Mouse (Mus musculus) kidney, postnatal 0 days (tissue): ENCODE measurements at regions not wholly inside any gene's neighbourhood (a gene's known extent, or its start where the extent isn't known, plus 50 kb on each side); places are given as distances from the start of the nearest gene placed in this dataset.
A peak's percentile ranks its signal among the peaks of the same experiment; 100 is the strongest.

Experiments
- ATAC-seq: fragments of 200-750 bp; cut with Nextera tagmentation; replicated peaks from 2 replicates; pipeline ENCODE4 v1.8.0; 2017; ENCODE audit warnings: low read depth, moderate number of reproducible peaks, moderate TSS enrichment, moderate library complexity; ENCODE audit not compliant: low FRiP score
- DNase-seq: peaks from one replicate; pipeline ENCODE4 v3.0.0-alpha.2; 2016; ENCODE audit warnings: low spot score
- H3K27ac ChIP-seq: fragments of 300-500 bp; sonication (generic); 2 replicates; pipeline ENCODE4 v1.5.1; 2014; ENCODE audit warnings: mild to moderate bottlenecking
- H3K27me3 ChIP-seq: fragments of 300-500 bp; sonication (generic); 2 replicates; pipeline ENCODE4 v1.6.1; 2014; ENCODE audit warnings: low read length, mixed read lengths; ENCODE audit not compliant: insufficient read depth
- H3K36me3 ChIP-seq: fragments of 300-500 bp; sonication (generic); 2 replicates; pipeline ENCODE4 v1.6.1; 2014; ENCODE audit warnings: low read length, mixed read lengths; ENCODE audit not compliant: insufficient read depth
- H3K4me1 ChIP-seq: fragments of 300-500 bp; sonication (generic); replicated peaks from 2 replicates; pipeline ENCODE4 v1.6.1; 2014; ENCODE audit warnings: antibody characterized with exemption, low read length, mixed read lengths; ENCODE audit not compliant: insufficient read depth
- H3K4me2 ChIP-seq: fragments of 300-500 bp; sonication (generic); 2 replicates; pipeline ENCODE4 v1.6.1; 2014; ENCODE audit warnings: mild to moderate bottlenecking, low read length, moderate library complexity, mixed read lengths
- H3K4me3 ChIP-seq: fragments of 300-500 bp; sonication (generic); replicated peaks from 2 replicates; pipeline ENCODE4 v1.5.1; 2014; ENCODE audit warnings: low read depth, low read length
- H3K9ac ChIP-seq: fragments of 300-500 bp; sonication (generic); 2 replicates; pipeline ENCODE4 v1.6.1; 2014; ENCODE audit warnings: low read depth, low read length
- H3K9me3 ChIP-seq: fragments of 300-500 bp; sonication (generic); replicated peaks from 2 replicates; pipeline ENCODE4 v1.6.1; 2016; ENCODE audit warnings: low read length, inconsistent platforms, mixed read lengths
- CTCF ChIP-seq: IDR thresholded peaks from 2 replicates; pipeline ENCODE4 v1.5.1; 2016; ENCODE audit warnings: antibody characterized with exemption, low read depth, mild to moderate bottlenecking, moderate library complexity
- WGBS: fragments of 180-500 bp; shearing (Covaris S2); extraction: QIAGEN DNeasy Blood & Tissue Kit; methylation state at CpG from one replicate; pipeline ENCODE4 v1.1.7; 2014; 5-methylcytosine and 5-hydroxymethylcytosine counted together

GRCm38 (mm10) chr4:34237791-34238190, 187.8 kb upstream of the Spaca1 start:
- Histone ChIP-seq H3K4me1 (peaks cover 4% of the 10 kb centered on the region; the same call in 1 of the 2 replicates), H3K4me2 (no peak overlapping the region), H3K36me3 (no peaks in the 10 kb centered on the region), H3K27me3 (no peaks in the 10 kb centered on the region), H3K27ac (no peak overlapping the region), H3K9me3 (no peaks in the 10 kb centered on the region), H3K9ac (no peak overlapping the region), H3K4me3 (no peak overlapping the region)
- DNase-seq, result no peak
- no peak for TF ChIP-seq CTCF
- WGBS, result 84% methylated on average over 3 of the region's 3 CpGs
- ATAC-seq, result no peak

GRCm38 (mm10) chr4:34239624-34240023, 189.6 kb upstream of the Spaca1 start:
- Histone ChIP-seq H3K27me3 (no peaks in the 10 kb centered on the region), H3K9me3 (no peaks in the 10 kb centered on the region), H3K27ac (no peak overlapping the region), H3K36me3 (no peaks in the 10 kb centered on the region), H3K4me3 (no peak overlapping the region), H3K4me1 (no peaks in the 10 kb centered on the region), H3K9ac (no peak overlapping the region), H3K4me2 (no peak overlapping the region)
- ATAC-seq (no peak), DNase-seq (no peak)
- WGBS, result 59% methylated on average over 3 of the region's 3 CpGs
- no peak for TF ChIP-seq CTCF

- H3K4me1 ChIP-seq, result no peaks in the 10 kb centered on the region
- WGBS, result 46% methylated on average over 7 of the region's 7 CpGs
- no peak overlapping the region for H3K9ac ChIP-seq
- no peak overlapping the region for H3K27ac ChIP-seq
- no peak for ATAC-seq
- no peaks in the 10 kb centered on the region for H3K27me3 ChIP-seq
- TF ChIP-seq CTCF, result no peak
- no peak overlapping the region for H3K4me3 ChIP-seq
- DNase-seq, result peak; percentile 18
- H3K9me3 ChIP-seq, result no peaks in the 10 kb centered on the region
- no peak overlapping the region for H3K4me2 ChIP-seq
- H3K36me3 ChIP-seq, result no peaks in the 10 kb centered on the region
These were observed 191.1 kb upstream of the Spaca1 start for GRCm38 (mm10) chr4:34241060-34241571.

GRCm38 (mm10) chr4:34241673-34242072, 191.7 kb upstream of the Spaca1 start:
- no peak overlapping the region for H3K9ac ChIP-seq
- H3K4me2 ChIP-seq, result no peak overlapping the region
- H3K9me3 ChIP-seq, result no peaks in the 10 kb centered on the region
- H3K27ac ChIP-seq, result no peak overlapping the region
- DNase-seq (no peak), ATAC-seq (no peak)
- no peak for TF ChIP-seq CTCF
- no peaks in the 10 kb centered on the region for H3K36me3 ChIP-seq
- no peak overlapping the region for H3K4me3 ChIP-seq
- no peaks in the 10 kb centered on the region for H3K4me1 ChIP-seq
- H3K27me3 ChIP-seq, result no peaks in the 10 kb centered on the region
- WGBS, result 74% methylated on average over 3 of the region's 3 CpGs

GRCm38 (mm10) chr4:34259444-34259843, 209.5 kb upstream of the Spaca1 start:
- H3K4me2 ChIP-seq, result no peak overlapping the region
- no peak overlapping the region for H3K27ac ChIP-seq
- H3K9ac ChIP-seq, result no peak overlapping the region
- no peak for TF ChIP-seq CTCF
- no peaks in the 10 kb centered on the region for H3K36me3 ChIP-seq
- no peaks in the 10 kb centered on the region for H3K4me1 ChIP-seq
- H3K27me3 ChIP-seq, result no peaks in the 10 kb centered on the region
- no peak for DNase-seq
- no peak overlapping the region for H3K4me3 ChIP-seq
- no peaks in the 10 kb centered on the region for H3K9me3 ChIP-seq
- no peak for ATAC-seq

GRCm38 (mm10) chr4:34260468-34260867, 210.5 kb upstream of the Spaca1 start:
- WGBS, result 90% methylated on average over 4 of the region's 4 CpGs
- Histone ChIP-seq H3K9ac (no peak overlapping the region), H3K27me3 (no peaks in the 10 kb centered on the region), H3K36me3 (no peaks in the 10 kb centered on the region), H3K27ac (no peak overlapping the region), H3K9me3 (no peaks in the 10 kb centered on the region), H3K4me2 (no peak overlapping the region), H3K4me1 (no peaks in the 10 kb centered on the region), H3K4me3 (no peak overlapping the region)
- ATAC-seq, result no peak
- DNase-seq, result no peak
- no peak for TF ChIP-seq CTCF

GRCm38 (mm10) chr4:34261809-34262208, 211.8 kb upstream of the Spaca1 start:
- no peak overlapping the region for H3K9ac ChIP-seq
- ATAC-seq, result no peak
- no peak overlapping the region for H3K4me3 ChIP-seq
- no peak for DNase-seq
- H3K4me2 ChIP-seq, result no peak overlapping the region
- no peaks in the 10 kb centered on the region for H3K4me1 ChIP-seq
- no peaks in the 10 kb centered on the region for H3K36me3 ChIP-seq
- H3K27me3 ChIP-seq, result no peaks in the 10 kb centered on the region
- TF ChIP-seq CTCF, result no peak
- H3K27ac ChIP-seq, result no peak overlapping the region
- WGBS, result 53% methylated on average over 6 of the region's 6 CpGs
- H3K9me3 ChIP-seq, result no peaks in the 10 kb centered on the region
